Mouse (Mus musculus): ENCODE data around the gene Gm10065. TPM values are rescaled to one million over a fixed set of nuclear protein-coding genes. Genes with fewer than 3 reads are reported as not detected.
"Not testable (repeated sequence)": the region's sequence is repeated elsewhere in the genome, so short reads cannot be mapped to it uniquely, and the experiment has no call there.

Gm10065 gene
- not detected for total RNA-seq (2021)
- long read RNA-seq, experiment 1 = 0 reads
- long read RNA-seq, experiment 2 = 0 reads

- DNase-seq (ENCODE audit: low spot score in 2 of 2) = peak; percentile 49
Observed at GRCm38 (mm10) chr13:21478759-21479670, at the start of gene Gm10065, which contains the start of gene Zkscan4. TSS of gene Gm10065 (minus strand) at chr13:21479441. TSS of gene Zkscan4 (plus strand) at chr13:21478907.

DNA sequence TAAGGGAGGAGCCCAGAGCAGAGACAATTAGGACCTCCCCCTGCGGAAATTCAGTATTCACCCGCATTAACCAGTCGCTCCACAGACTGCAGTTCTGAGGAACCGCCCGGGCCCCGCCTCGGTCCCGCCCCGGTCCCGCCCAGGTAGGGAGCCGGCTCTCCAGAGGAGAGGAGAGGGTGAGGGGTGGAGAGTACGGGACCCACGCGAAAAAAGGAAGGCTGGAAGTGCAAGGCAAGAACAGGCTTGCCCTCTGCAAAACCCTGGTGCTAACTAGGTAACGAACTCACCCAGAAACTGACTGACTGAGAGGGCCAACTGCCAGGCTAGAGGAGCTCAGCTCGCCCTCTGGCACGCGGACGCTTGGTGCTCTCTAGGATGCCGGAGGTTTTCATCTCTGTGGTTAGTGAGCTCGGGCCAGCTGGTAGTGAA is 27.0 kb upstream of the Gm10065 start:
- peak; percentile 71 to 73 for DNase-seq (ENCODE audit: low spot score in 2 of 2)

- no peak for DNase-seq (ENCODE audit: low spot score in 2 of 2)
Observed at GRCm38 (mm10) chr13:21502296-21502695, 23.1 kb upstream of the Gm10065 start.

- not testable (repeated sequence) for DNase-seq (ENCODE audit: low spot score in 2 of 2)
Observed at GRCm38 (mm10) chr13:21501182-21501581, 21.9 kb upstream of the Gm10065 start, which contains the start of gene Gm11273. TSS of gene Gm11273 (minus strand) at chr13:21501418.

GRCm38 (mm10) chr13:21495080-21495479 is 15.8 kb upstream of the Gm10065 start, which contains the start of gene AK157302:
TSS of gene AK157302 (plus strand) at chr13:21495223.
- no peak for DNase-seq (ENCODE audit: low spot score in 2 of 2)

DNA sequence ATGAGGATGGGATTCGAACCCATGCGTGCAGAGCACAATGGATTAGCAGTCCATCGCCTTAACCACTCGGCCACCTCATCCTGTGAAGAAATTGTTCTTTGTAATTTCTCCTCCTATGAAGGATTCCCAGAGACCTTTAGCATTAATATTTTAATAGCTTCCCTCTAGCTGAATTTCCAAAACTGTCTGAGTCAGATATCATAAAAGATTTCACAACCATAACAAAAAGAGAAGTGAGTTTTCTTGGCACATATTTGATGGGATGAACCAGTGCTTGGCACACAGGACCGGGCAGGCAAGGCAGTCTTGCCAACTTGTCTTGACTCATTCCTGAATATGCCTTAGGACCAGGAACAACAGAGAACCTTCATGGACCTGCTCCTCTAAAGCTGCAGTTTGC is 13.6 kb upstream of the Gm10065 start:
- DNase-seq (ENCODE audit: low spot score in 2 of 2) = peak in 1 of 2 experiments; percentile 13

DNA sequence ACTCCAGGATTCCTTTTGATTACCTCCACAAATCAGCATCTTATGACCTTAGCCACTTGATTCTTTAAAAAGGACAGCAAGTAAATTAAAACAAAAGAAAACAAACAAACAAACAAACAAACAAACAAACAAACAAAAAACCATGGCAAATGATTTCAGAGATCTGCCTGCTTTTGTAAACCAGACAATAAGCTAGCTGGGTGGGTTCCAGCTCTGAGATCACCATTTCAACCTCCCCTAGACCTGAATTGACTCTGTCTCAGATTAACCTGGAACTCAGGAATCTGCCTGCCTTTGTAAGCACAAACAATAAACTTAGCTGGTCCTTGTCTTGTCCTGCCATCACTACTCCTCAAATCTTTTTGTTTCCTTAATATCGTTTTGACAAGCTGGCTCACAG is 7.6 kb upstream of the Gm10065 start:
- no peak for DNase-seq (ENCODE audit: low spot score in 2 of 2)

- DNase-seq (ENCODE audit: low spot score in 2 of 2) = no peak
Observed at GRCm38 (mm10) chr13:21472427-21472826, 6.8 kb downstream of the Gm10065 start.

GRCm38 (mm10) chr13:21469097-21469496 is 10.1 kb downstream of the Gm10065 start:
- DNase-seq (ENCODE audit: low spot score in 2 of 2) = no peak

- DNase-seq (ENCODE audit: low spot score in 2 of 2) = peak; percentile 80
Observed at GRCm38 (mm10) chr13:21468061-21469019, 10.9 kb downstream of the Gm10065 start, which contains the start of gene Nkapl. TSS of gene Nkapl (minus strand) at chr13:21468509.

DNA sequence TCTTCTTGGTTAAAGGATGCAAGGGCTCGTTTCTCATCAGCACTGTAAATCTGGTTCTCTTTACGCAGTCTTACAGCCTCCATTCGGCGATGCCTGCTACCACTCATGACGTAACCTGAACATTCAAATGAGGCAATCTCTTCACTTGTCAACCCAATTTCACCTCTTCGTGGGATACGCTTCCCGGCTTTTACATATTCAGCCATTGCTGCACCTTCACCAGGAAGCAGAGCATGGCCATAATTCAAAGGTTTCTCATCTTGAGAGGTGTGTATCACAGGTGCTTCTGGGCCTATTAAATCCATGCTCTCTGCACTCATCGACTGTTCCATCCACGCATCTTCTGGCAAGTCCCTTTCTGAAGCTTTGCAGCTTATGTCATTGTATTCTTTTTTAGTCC is 11.9 kb downstream of the Gm10065 start:
- no peak for DNase-seq (ENCODE audit: low spot score in 2 of 2)

DNA sequence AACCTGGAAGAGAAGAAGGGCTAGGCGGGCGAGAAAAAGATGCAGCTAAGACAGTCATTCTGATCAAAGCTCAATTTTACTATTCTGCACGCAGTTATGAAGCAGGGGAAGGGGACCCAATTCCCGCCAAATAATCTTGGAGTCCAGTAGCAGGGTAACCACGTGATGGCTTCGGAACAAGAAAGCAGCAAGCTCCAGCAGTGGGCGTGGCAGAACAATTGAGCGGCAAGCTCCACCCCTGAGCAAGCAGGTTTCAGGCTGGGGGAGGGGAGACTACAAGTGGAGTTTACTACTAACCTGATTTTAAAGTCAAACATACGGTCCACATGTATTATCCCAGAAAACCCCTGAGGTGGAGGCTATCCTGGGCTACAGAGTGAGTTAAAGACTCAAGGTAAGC is 16.7 kb downstream of the Gm10065 start:
- not testable (repeated sequence) for DNase-seq (ENCODE audit: low spot score in 2 of 2)

- no peak for DNase-seq (ENCODE audit: low spot score in 2 of 2)
Observed at GRCm38 (mm10) chr13:21456347-21456746, 22.9 kb downstream of the Gm10065 start.

GRCm38 (mm10) chr13:21454133-21454532 is 25.1 kb downstream of the Gm10065 start:
- DNase-seq (ENCODE audit: low spot score in 2 of 2) = no peak

GRCm38 (mm10) chr13:21453449-21453848 is 25.8 kb downstream of the Gm10065 start, which contains the start of gene Zscan26:
TSS of gene Zscan26 (minus strand) at chr13:21453730.
- peak; percentile 80 to 81 for DNase-seq (ENCODE audit: low spot score in 2 of 2)

- DNase-seq (ENCODE audit: low spot score in 2 of 2) = no peak
Observed at GRCm38 (mm10) chr13:21453042-21453441, 26.2 kb downstream of the Gm10065 start.

DNA sequence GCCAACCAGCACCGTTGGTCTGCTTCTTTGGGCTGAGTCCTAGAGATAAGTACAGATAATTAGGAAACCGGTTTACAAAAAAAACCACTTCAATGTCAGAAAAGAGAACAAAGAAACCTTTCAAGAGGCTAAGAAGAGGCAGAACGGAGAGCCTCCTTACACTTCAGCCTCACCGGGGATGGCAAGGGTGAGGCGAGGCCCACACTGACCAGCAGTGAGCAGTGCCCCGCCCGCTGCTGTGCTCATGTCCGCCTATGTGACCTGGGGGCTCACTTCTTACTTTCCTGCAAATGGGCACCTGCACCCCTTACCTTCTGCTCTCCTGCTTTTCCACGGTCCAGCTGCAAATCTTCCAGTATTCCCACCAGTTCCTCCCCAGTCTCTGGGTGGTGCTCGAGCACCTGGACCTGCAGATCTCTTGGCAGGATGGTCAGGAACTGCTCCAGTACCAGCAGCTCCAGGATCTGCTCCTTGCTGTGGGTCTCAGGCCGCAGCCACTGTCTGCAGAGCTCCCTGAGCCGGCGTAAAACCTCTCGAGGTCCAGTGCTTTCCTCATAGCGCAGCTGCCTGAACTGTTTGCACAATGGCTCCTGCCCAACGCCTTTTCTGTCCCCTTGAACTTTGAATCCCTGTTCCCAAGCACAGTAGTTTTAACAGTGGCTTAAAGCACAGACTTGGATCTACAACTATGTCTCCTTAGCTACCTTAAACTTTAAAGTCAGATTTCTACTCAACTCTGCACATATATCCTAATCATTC is 31.2 kb downstream of the Gm10065 start:
- DNase-seq (ENCODE audit: low spot score in 2 of 2) = no peak

GRCm38 (mm10) chr13:21446796-21447195 is 32.4 kb downstream of the Gm10065 start:
- DNase-seq (ENCODE audit: low spot score in 2 of 2) = no peak

- DNase-seq (ENCODE audit: low spot score in 2 of 2) = no peak
Observed at GRCm38 (mm10) chr13:21441207-21441572, 38.1 kb downstream of the Gm10065 start.

- DNase-seq (ENCODE audit: low spot score in 2 of 2) = peak; percentile 56 to 60
Observed at GRCm38 (mm10) chr13:21440503-21441206, 38.6 kb downstream of the Gm10065 start, which contains the start of gene Pgbd1. TSS of gene Pgbd1 (minus strand) at chr13:21441058.
